Mouse (Mus musculus) embryonic facial prominence, embryonic 10.5 days (tissue): ENCODE results near the gene Rbm28. TPM values are rescaled to one million over a fixed set of nuclear protein-coding genes. Genes with fewer than 3 reads are reported as not detected.
"Not testable (repeated sequence)": the region's sequence is repeated elsewhere in the genome, so short reads cannot be mapped to it uniquely, and the experiment has no call there.

ENCODE experiments used
- DNase-seq: peaks from one replicate; pipeline ENCODE4 v3.0.0-alpha.2; 2017; ENCODE audit warnings: low spot score
- H3K27ac ChIP-seq: fragments of 300-500 bp; sonication (generic); replicated peaks from 2 replicates; pipeline ENCODE4 v1.5.1; 2016; ENCODE audit warnings: mild to moderate bottlenecking
- H3K27me3 ChIP-seq: fragments of 300-500 bp; sonication (generic); replicated peaks from 2 replicates; pipeline ENCODE4 v1.6.1; 2016; ENCODE audit warnings: low read depth, mild to moderate bottlenecking; ENCODE audit not compliant: poor library complexity, severe bottlenecking
- H3K36me3 ChIP-seq: fragments of 300-500 bp; sonication (generic); replicated peaks from 2 replicates; pipeline ENCODE4 v1.6.1; 2016; ENCODE audit warnings: mild to moderate bottlenecking, moderate library complexity
- H3K4me1 ChIP-seq: fragments of 300-500 bp; sonication (generic); 2 replicates; pipeline ENCODE4 v1.6.1; 2016
- H3K4me3 ChIP-seq: fragments of 300-500 bp; sonication (generic); 2 replicates; pipeline ENCODE4 v1.5.1; 2016; ENCODE audit warnings: mild to moderate bottlenecking, moderate library complexity
- H3K9me3 ChIP-seq: fragments of 300-500 bp; sonication (generic); 2 replicates; pipeline ENCODE4 v1.6.1; 2016; ENCODE audit warnings: mild to moderate bottlenecking
- WGBS: fragments of 180-500 bp; shearing (Covaris S2); methylation state at CpG from one replicate; pipeline ENCODE4 v1.1.7; 2016; 5-methylcytosine and 5-hydroxymethylcytosine counted together
- polyA plus RNA-seq: library from polyadenylated mRNA; unstranded; fragments of >200 nt; fragmentation: Nextera tagmentation; extraction: Ambion mirVana; gene quantifications from 2 replicates; pipeline ENCODE4 v1.2.1, GENCODE M21; 2016

Rbm28 gene
- polyA plus RNA-seq, 1 experiment from 2014 or later, result 53.9 TPM

DNA sequence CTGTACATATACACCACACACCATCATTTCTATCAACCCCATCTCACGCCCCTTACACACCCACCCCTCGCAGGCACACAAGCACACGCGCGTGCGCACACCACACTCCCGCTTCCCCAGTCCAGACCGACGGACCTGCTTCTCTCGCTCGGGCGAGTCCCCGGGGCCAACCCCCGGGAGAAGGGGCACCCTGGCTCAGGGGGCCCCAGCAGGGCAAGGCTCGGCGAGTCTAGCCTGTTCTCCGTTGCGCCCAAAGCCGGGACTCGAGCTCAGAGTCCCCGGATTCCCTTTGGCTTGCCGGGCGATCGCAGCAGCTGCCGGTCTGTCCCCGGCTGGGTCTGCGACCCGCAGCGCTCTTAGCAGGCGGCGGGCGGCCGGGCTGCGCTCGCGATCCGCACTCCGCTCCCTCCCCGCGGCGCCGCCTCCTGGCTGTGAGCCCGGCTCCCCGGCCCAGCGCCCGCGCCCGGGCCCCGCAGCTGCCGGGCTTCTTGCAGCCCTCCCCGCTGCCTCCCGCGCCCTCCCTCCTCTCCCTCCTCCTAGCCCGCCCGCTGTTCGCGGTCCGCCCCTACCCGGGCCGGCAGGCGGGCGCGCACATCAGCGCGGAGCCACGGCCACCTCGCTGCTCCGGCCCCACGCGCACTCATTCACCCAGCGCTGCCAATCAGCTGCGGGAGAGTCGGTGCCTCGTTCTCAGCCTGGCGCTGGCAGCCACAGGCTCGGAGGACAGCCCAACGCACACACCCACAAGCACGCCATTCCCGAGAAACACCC is 14.3 kb upstream of the Rbm28 start, which contains the start of gene Prrt4:
TSS of gene Prrt4 (minus strand) at position 697 of the 771 bp plus-strand sequence.
- under 1% methylated on average over 79 of the region's 79 CpGs for WGBS
- H3K27me3 ChIP-seq, result peaks cover 87% of the 10 kb centered on the region

DNA sequence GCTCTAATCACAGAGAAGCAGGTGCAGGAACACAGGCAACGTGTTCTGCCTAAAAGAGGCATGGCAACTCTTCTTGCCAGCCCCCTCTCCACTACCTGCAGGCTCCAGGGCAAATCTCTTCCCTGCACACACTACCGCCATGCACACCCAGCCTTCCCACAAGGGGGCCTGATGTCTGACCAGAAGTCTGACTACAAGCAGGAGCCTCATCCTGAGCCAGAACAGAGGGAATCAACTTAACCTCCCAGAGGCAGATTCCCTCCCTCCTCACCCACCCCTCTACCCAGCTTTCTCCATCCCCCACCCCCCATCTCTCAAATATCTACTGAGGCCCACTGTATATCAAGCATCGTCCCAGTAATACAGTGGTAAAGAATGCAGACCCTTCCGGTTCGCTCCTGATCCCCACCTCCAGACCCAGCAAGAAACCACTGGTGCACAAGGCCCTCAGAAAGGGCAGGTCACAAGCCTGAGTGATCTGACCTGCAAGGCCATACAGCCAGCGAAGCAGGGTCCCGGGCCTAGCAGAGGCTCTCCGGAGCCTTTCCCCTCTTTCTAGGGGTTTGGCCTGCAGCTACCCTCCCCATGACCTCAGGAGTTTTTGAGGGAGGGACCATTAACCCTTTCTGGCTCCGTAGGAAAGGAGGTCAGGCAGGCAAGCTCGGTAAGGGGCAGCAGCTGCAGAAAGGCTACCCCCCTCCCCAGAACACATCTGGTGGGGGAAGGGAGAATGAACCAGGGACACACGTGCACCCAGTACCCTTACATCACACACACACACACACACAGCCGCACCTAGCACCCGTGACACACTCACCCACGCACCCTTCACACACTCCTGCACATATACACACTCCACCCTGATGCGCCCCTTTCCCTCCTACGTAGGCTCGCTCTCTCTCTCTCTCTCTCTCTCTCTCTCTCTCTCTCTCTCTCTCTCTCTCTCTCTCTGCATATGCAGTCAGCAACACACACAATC is 13.4 kb upstream of the Rbm28 start:
- no peaks in the 10 kb centered on the region for H3K9me3 ChIP-seq
- peak overlapping the region; percentile 80; the same call in 1 of the 2 replicates for H3K27ac ChIP-seq
- H3K27me3 ChIP-seq, result peaks cover 96% of the 10 kb centered on the region
- H3K4me1 ChIP-seq, result peaks cover 58% of the 10 kb centered on the region
- 6% methylated on average over 17 of the region's 17 CpGs for WGBS
- DNase-seq, result peak; percentile 44
- H3K36me3 ChIP-seq, result no peaks in the 10 kb centered on the region
- H3K4me3 ChIP-seq, result peak overlapping the region; percentile 69

More for the DNA sequence above, 14.3 kb upstream of the Rbm28 start, which contains the start of gene Prrt4:
- H3K4me3 ChIP-seq, result peak within 1 kb of the TSS; percentile 69
- no peaks in the 10 kb centered on the region for H3K36me3 ChIP-seq
- peaks cover 50% of the 10 kb centered on the region for H3K4me1 ChIP-seq
- DNase-seq, result peak; percentile 76
- H3K27ac ChIP-seq, result peak within 1 kb of the TSS; percentile 80
- H3K9me3 ChIP-seq, result no peaks in the 10 kb centered on the region

DNA sequence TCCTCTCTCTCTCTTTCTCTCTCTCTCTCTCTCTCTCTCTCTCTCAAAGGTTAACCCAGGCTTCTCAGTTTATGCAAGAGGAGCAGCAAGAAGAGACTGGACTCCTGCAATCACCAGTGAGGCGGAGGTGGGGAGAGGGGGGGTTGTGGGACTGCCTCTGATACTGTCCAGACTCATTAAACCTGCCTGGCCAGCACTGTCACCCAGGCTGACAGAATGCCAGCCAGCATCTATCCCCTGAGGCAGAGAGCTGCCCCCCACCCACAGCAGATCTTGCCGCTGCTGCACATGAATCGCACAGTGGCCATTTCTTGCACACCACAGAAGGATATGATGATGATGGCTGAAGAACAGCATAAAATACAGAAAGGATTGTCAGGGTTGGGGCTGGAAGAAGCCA is 10.3 kb upstream of the Rbm28 start:
- no peak for DNase-seq
- Histone ChIP-seq H3K4me1 (peaks cover 74% of the 10 kb centered on the region), H3K27me3 (peaks cover 98% of the 10 kb centered on the region), H3K4me3 (no peak overlapping the region), H3K36me3 (no peaks in the 10 kb centered on the region), H3K9me3 (no peaks in the 10 kb centered on the region), H3K27ac (no peak overlapping the region; the same call in 1 of the 2 replicates)
- WGBS, result 66% methylated on average over 3 of the region's 3 CpGs

DNA sequence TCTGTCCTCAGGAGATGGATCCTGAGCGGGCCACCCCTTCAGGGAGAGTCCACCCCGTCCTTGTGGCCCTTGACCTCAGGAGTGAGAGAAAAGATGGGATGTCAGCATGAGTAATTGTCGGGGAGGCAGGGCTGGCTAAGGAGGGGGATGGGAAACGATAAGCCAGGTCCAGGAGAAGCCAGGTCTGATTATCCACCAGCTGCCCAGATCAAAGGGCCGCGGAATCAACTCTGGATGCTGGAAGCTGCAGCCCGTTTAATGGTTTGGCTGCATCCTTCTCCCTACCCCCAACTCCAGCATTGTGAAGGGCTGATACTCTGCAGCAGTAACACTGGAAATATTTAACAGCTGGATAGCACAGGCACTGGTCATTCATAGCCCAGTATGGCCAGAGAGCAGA is 9.6 kb upstream of the Rbm28 start:
- DNase-seq, result peak; percentile 65
- H3K27ac ChIP-seq, result no peak overlapping the region
- H3K9me3 ChIP-seq, result no peaks in the 10 kb centered on the region
- H3K4me3 ChIP-seq, result no peak overlapping the region
- no peaks in the 10 kb centered on the region for H3K36me3 ChIP-seq
- peaks cover 79% of the 10 kb centered on the region for H3K4me1 ChIP-seq
- peaks cover 98% of the 10 kb centered on the region for H3K27me3 ChIP-seq
- 26% methylated on average over 7 of the region's 7 CpGs for WGBS

DNA sequence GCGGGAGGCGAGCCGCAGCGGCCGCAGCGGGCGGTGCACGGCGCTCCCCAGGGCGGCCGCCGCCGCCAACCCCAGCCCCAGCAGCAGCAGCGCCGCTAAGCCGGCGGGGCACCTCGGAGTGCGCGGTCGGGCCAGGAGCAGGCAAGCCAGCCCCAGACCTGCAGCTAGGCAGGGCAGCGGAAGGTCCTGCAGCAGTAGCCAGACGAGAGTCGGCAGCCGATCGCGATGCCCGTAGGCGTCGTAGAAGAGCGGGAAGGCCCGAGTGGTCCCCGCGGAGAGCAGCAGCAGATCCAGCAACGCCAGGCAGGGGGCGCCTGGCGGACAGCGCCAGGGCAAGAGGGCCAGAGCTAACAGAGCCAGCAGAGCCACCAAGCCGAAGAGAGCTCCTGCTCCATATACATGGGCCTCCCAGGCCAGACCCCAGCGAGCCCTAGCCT is 6.2 kb upstream of the Rbm28 start:
- Histone ChIP-seq H3K27me3 (peaks cover 97% of the 10 kb centered on the region), H3K4me1 (peaks cover 47% of the 10 kb centered on the region), H3K27ac (peak overlapping the region; percentile 86), H3K9me3 (no peaks in the 10 kb centered on the region), H3K36me3 (no peaks in the 10 kb centered on the region), H3K4me3 (peak overlapping the region; percentile 70)
- peak; percentile 93 for DNase-seq
- WGBS, result 0% methylated on average over 40 of the region's 40 CpGs

DNA sequence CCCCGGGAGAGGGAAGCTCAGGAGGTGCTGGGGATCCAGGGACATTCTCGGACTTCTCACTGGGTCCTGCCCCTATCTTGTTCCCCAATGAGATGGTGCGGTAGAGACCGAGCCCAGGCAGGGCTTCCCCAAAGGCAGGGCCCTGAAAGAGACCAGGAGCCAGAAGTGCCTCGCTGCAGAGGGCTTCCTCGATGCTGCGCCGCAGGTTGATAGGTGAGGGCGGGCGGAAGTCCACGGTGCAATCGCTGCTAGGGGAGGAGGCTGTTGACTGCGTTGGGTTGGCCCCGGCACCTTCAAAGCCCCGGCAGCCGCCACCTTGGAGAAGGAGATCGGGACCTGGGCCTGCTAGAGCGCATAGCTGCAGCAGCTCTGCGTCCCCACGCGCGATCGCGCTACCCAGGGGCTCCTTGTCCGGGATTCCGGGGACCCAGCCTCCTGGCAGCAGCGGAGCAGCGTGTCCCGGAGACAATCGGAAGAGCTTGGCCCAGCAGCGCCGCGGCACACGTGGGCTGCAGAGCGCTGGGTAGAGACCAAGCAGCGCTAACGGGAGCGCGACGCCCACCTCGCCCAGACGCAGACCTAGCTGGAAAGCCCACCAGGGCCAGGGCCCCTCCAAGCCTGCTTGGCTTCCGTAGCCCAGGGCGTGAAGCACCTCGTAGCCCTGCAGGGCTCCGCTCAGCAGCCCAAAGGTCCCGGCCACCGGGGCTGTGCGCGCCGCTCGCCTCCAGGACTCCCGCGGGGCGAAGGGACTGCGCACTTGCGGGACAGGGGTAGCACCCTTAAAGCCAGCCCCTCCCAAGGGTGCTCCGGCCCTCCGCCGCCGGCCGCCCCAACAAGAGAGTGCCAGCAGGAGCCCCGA is 5.5 kb upstream of the Rbm28 start:
- under 1% methylated on average over 63 of the region's 63 CpGs for WGBS
- H3K4me3 ChIP-seq, result peak overlapping the region; percentile 70
- peak overlapping the region; percentile 86 for H3K27ac ChIP-seq
- H3K4me1 ChIP-seq, result peaks cover 44% of the 10 kb centered on the region
- peak; percentile 72 for DNase-seq
- no peaks in the 10 kb centered on the region for H3K9me3 ChIP-seq
- no peaks in the 10 kb centered on the region for H3K36me3 ChIP-seq
- peaks cover 90% of the 10 kb centered on the region for H3K27me3 ChIP-seq

DNA sequence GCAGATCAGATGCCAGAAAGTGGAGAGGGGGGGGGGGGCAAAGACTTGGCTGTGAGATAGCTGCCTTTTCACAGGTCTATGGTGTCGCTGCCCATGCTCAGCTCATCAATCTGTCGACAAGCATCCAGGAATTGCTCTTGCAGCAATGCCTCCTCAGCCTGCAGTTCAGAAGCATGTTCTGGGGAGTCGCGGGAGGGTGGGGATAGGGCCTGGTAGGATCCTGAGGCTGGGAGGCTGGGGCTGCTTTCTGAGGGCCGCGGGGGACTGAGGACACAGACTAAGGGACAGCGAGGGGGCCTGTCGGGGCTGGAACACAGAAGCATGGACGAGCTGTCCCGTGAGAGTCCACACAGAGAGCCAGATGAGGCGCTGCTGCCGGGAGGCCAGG is 4.9 kb upstream of the Rbm28 start:
- peaks cover 40% of the 10 kb centered on the region for H3K4me1 ChIP-seq
- no peak for DNase-seq
- H3K27me3 ChIP-seq, result peaks cover 84% of the 10 kb centered on the region
- no peaks in the 10 kb centered on the region for H3K9me3 ChIP-seq
- peak overlapping the region; percentile 86; the same call in 1 of the 2 replicates for H3K27ac ChIP-seq
- 2% methylated on average over 12 of the region's 12 CpGs for WGBS
- H3K36me3 ChIP-seq, result no peaks in the 10 kb centered on the region
- H3K4me3 ChIP-seq, result peak overlapping the region; percentile 70

DNA sequence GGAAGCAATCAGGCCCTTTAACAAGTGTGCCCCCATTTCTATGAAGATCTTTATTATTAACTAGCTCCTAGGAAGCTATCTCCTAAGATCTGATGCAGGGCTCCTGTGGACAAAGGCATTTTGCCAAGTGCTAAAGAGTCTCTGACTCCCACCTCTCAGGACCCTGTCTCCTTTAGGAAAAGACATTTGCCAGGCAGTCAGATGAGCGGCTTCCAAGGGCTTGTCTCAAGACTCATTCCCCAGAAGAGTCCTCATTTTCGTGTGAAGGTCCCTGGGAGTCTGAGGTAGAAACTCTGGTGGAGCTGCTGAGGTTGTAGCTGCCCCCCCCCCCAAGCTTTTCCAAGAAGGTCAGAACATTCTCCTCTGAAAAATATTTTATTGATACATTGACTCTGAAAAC is 4.1 kb upstream of the Rbm28 start:
- DNase-seq, result no peak
- 58% methylated on average over 2 of the region's 2 CpGs for WGBS
- H3K9me3 ChIP-seq, result no peaks in the 10 kb centered on the region
- H3K36me3 ChIP-seq, result no peaks in the 10 kb centered on the region
- H3K4me1 ChIP-seq, result peaks cover 34% of the 10 kb centered on the region
- H3K27me3 ChIP-seq, result peaks cover 76% of the 10 kb centered on the region
- H3K4me3 ChIP-seq, result no peak overlapping the region
- H3K27ac ChIP-seq, result no peak overlapping the region

DNA sequence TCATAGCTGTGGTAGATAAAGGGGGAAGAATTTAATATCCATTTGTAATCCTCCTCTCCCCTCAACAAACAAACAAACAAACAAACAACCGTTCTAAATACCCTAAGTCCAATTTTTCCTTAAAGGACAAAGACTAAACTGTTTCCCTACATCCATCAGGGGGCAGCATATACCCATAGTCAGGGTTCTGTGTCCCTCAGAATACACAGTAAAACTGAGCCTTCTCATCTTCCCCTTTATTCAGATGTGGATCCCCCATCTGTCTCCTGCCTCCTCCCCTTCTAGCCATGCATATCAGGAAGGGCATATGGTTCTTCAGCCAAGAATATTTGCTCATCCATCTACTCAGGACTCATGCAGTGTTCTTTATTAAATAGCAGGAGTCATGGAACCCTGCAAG is 1.4 kb upstream of the Rbm28 start:
- WGBS, result 14% methylated on average over 1 of the region's 1 CpGs
- peaks cover 5% of the 10 kb centered on the region; the same call in 1 of the 2 replicates for H3K36me3 ChIP-seq
- H3K4me1 ChIP-seq, result peaks cover 31% of the 10 kb centered on the region
- peaks cover 50% of the 10 kb centered on the region for H3K27me3 ChIP-seq
- no peaks in the 10 kb centered on the region for H3K9me3 ChIP-seq
- peak; percentile 23 for DNase-seq
- no peak overlapping the region for H3K4me3 ChIP-seq
- H3K27ac ChIP-seq, result no peak overlapping the region

DNA sequence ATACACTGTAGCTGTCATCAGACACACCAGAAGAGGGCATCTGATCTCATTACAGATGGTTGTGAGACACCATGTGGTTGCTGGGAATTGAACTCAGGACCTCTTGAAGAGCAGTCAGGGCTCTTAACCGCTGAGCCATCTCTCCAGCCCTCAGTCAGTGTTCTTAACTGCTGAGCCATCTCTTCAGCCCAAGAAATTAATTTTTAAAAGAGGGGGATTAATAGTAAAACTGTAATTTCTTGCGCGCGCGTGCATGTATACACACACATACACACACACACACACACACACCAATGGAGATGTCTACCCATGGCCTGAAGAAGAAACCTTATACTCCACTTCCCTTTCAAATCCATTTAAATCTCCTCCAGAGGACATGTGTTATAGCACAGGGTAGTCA is 3.5 kb downstream of the Rbm28 start:
- 96% methylated on average over 5 of the region's 5 CpGs for WGBS
- H3K4me3 ChIP-seq, H3K9me3 ChIP-seq, H3K27me3 ChIP-seq, DNase-seq, H3K27ac ChIP-seq: not testable (repeated sequence)
- peaks cover 45% of the 10 kb centered on the region for H3K36me3 ChIP-seq
- peaks cover 13% of the 10 kb centered on the region for H3K4me1 ChIP-seq

DNA sequence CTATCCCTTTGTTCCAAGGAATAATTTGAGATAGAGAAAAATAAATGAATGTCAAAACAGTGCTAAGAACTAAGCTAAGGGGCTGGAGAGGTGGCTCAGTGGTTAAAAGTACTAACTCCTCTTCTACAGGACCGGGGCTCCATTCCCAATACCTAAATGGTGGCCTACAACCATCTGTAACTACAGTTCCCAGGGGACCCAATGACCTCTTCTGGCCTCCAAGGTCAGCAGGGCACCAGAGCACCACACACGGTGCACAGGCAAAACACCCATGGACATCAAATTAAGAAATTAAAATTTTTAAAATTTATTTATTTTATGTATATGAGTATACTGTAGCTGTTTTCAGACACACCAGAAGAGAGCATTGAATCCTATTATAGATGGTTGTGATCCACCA is 4.0 kb downstream of the Rbm28 start:
- DNase-seq, result no peak
- Histone ChIP-seq H3K27me3 (no peaks in the 10 kb centered on the region), H3K9me3 (no peaks in the 10 kb centered on the region), H3K4me1 (peaks cover 13% of the 10 kb centered on the region), H3K4me3 (no peak overlapping the region), H3K27ac (no peak overlapping the region), H3K36me3 (peaks cover 50% of the 10 kb centered on the region)
- WGBS, result 78% methylated on average over 2 of the region's 2 CpGs

DNA sequence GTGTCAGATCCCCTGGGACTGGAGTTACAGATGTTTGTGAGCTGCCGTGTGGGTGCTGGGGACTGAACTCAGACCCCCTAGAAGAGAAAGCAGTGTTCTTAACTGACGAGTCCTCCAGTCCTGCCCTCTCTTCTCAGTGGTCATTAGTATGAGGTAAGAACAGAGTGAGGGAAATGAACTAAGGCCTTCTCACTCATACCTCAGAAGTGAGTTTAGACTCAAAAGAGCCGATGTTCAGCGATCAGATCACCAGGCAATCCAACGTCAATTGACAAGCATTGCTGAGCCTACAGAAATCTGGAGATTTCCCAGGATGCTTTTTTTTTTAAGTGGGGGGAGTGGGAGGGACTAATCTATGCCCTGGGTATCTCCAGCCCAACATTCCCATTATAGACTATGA is 8.5 kb downstream of the Rbm28 start:
- no peaks in the 10 kb centered on the region for H3K27me3 ChIP-seq
- H3K27ac ChIP-seq, result no peak overlapping the region
- no peaks in the 10 kb centered on the region for H3K9me3 ChIP-seq
- no peak for DNase-seq
- H3K4me3 ChIP-seq, result no peak overlapping the region
- H3K36me3 ChIP-seq, result peaks cover 90% of the 10 kb centered on the region
- WGBS, result 90% methylated on average over 5 of the region's 5 CpGs
- no peaks in the 10 kb centered on the region for H3K4me1 ChIP-seq
